Comparison of ENCODE assay signal across 1 mouse cellular context in the genomic region with DNA sequence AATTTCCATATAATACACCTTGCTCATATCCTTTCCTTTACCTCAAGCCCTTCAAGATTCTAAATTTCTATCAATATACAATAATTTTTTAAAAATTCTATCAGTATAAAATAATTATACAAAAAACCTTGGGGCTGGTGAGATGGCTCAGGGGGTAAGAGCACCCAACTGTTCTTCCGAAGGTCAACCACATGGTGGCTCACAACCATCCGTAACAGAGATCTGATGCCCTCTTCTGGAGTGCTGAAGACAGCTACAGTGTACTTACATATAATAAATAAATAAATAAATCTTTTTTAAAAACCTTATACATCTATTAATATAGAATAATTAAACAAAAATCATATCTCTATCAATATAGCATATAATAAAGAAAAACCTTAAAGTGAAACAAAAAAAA.
TF ChIP-seq lines count a peak whose summit lies in the region.

No protein-coding gene starts in this region.

TF ChIP-seq in CH12.LX, 34 proteins besides CTCF, POLR2A, EP300 and RAD21:
- TF ChIP-seq BHLHE40 (IDR thresholded peaks at IDR 0.05; ENCODE audit: low read depth, low read length), result no peak
- no peak for TF ChIP-seq JUND (conservative IDR thresholded peaks at IDR 0.05; ENCODE audit: low read depth, low read length)
- no peak for TF ChIP-seq NRF1 (IDR thresholded peaks at IDR 0.05; ENCODE audit: low read depth, low read length)
- no peak for TF ChIP-seq ZKSCAN1 (IDR thresholded peaks at IDR 0.05; ENCODE audit: borderline replicate concordance, low read depth, low read length)
- no peak for TF ChIP-seq TCF12 (IDR thresholded peaks at IDR 0.05; ENCODE audit: low read depth, low read length)
- no peak for TF ChIP-seq MXI1 (IDR thresholded peaks at IDR 0.05; ENCODE audit: low read depth, low read length)
- TF ChIP-seq SMC3 (IDR thresholded peaks at IDR 0.05; ENCODE audit: low read depth, low read length), result 0 out of 2 replicates have a peak, but pooled peaks have one; percentile 6
